In genomic region chr13:111291958-111292493, GRCm38 (mm10) we compare ENCODE assay signal across 9 mouse cellular contexts. TPM values are rescaled to one million over a fixed set of nuclear protein-coding genes. Genes with fewer than 3 reads are reported as not detected.
DNase-seq lines count a peak whose midpoint lies in the region; ATAC-seq and TF ChIP-seq lines count a peak whose summit lies in the region.
"Had no signal": no experiment of that assay in that cellular context is flagged by ENCODE, and none has a peak within 500 bp of the region (broad histone marks: within the 10 kb centered on the region; RNA-seq: fewer than 3 reads in every experiment).

No protein-coding gene starts in this region.

- no peak for TF ChIP-seq POLR2A in limb, embryonic 14.5 days (IDR thresholded peaks at IDR 0.05; ENCODE audit: borderline replicate concordance, extremely low read depth, insufficient read depth, insufficient read length)

- peak; percentile 42 for ATAC-seq in limb, embryonic 14.5 days (ENCODE audit: low FRiP score, low read depth)

- no peaks in the 10 kb centered on the region for H3K9me3 ChIP-seq in limb, embryonic 14.5 days (ENCODE audit: control insufficient read depth, low read length)

- 0 out of 2 replicates have a peak overlapping the region, but pooled peaks have one; percentile 2 for H3K9ac ChIP-seq in limb, embryonic 14.5 days (ENCODE audit: low read depth, low read length, severe bottlenecking)

- peak overlapping the region; percentile 71 for H3K27ac ChIP-seq in limb, embryonic 14.5 days (replicated peaks; ENCODE audit: low read depth, low read length)
- H3K27ac ChIP-seq: macrophage had no signal

- DNase-seq in adrenal gland, postnatal 10 days = peak; percentile 27
- no peak for DNase-seq in adrenal gland, adult (ENCODE audit: inconsistent age in 2 of 2, low spot score in 1 of 2)
- DNase-seq in cerebellum, adult 9-10 months = peak; percentile 66
- DNase-seq in heart, adult 18-20 months = peak; percentile 43 to 44
- peak; percentile 4 for DNase-seq in kidney, adult 18-20 months
- peak; percentile 20 for DNase-seq in limb, embryonic 14.5 days (ENCODE audit: low spot score)
- peak; percentile 44 to 56 for DNase-seq in right cerebral cortex, adult 2 months (ENCODE audit: low spot score in 2 of 2)
- DNase-seq in urinary bladder, adult 2 months (ENCODE audit: low spot score) = no peak

- H3K4me1 ChIP-seq in limb, embryonic 14.5 days (ENCODE audit: control insufficient read depth, insufficient read depth, low read length) = 0 out of 2 replicates have a peak, but pooled peaks cover 8% of the 10 kb centered on the region

- no peaks in the 10 kb centered on the region for H3K27me3 ChIP-seq in limb, embryonic 14.5 days (ENCODE audit: control insufficient read depth, insufficient read depth, low read length)

- no peak overlapping the region for H3K4me3 ChIP-seq in limb, embryonic 14.5 days (replicated peaks; ENCODE audit: low read length)

- H3K36me3 ChIP-seq in limb, embryonic 14.5 days (ENCODE audit: control insufficient read depth, insufficient read depth, low read length) = no peaks in the 10 kb centered on the region

- WGBS in limb, embryonic 14.5 days = 44% methylated on average over 7 of the region's 7 CpGs

- 0 out of 2 replicates have a peak overlapping the region, but pooled peaks have one; percentile 13 for H3K4me2 ChIP-seq in limb, embryonic 14.5 days (replicated peaks; ENCODE audit: low read depth, low read length, severe bottlenecking)

RNA-seq across cellular contexts. Expression of gene Actbl2, which starts 37.2 kb away (rescaled TPM):
- total RNA-seq in adrenal gland, postnatal 10 days (2021) = not detected
- not detected for total RNA-seq in heart, adult 18-20 months (2021)
- 0.03 and 0.04 TPM in 2 replicates for polyA plus RNA-seq in limb, embryonic 14.5 days (2012; rRNA removed)
- polyA plus RNA-seq in limb, embryonic 14.5 days (2014; fragmentation: Nextera tagmentation; extraction: Ambion mirVana) = not detected in 2 replicates
- polyA plus RNA-seq in urinary bladder, adult 2 months (2012; rRNA removed) = 0.04 and 0.07 TPM in 2 replicates
- polyA plus RNA-seq: macrophage had no signal

Comparison
In these comparisons a context has a peak if more than half of its experiments do, and no peak if none do; other contexts are left out.
1. DNase-seq: peak in adrenal gland, postnatal 10 days (single experiment), cerebellum, adult 9-10 months (single experiment), heart, adult 18-20 months (2 of 2), kidney, adult 18-20 months (single experiment), limb, embryonic 14.5 days (single experiment) and right cerebral cortex, adult 2 months (2 of 2); none in adrenal gland, adult (0 of 2) and urinary bladder, adult 2 months (single experiment).